Mouse (Mus musculus) hindbrain, embryonic 10.5 days (tissue): ENCODE measurements around the gene Tbc1d9b. TPM values are rescaled to one million over a fixed set of nuclear protein-coding genes. Genes with fewer than 3 reads are reported as not detected.

ENCODE experiments used
- polyA plus RNA-seq: library from polyadenylated mRNA; unstranded; fragments of >200 nt; fragmentation: Nextera tagmentation; extraction: Ambion mirVana; gene quantifications from 2 replicates; pipeline ENCODE4 v1.2.1, GENCODE M21; 2016

Gene Tbc1d9b
- polyA plus RNA-seq, 1 experiment from 2014 or later: 39.3 TPM

Other genes starting within 250 kb of the Tbc1d9b start
- gene Rasgef1c, start 229.6 kb upstream of the Tbc1d9b start, polyA plus RNA-seq: 1.5 and 3.7 TPM in 2 replicates
- 59.1 and 62.4 TPM in 2 replicates for gene Rnf130, start 106.0 kb upstream of the Tbc1d9b start, polyA plus RNA-seq
- 23.1 and 26.1 TPM in 2 replicates for gene Mrnip, start 43.0 kb downstream of the Tbc1d9b start, polyA plus RNA-seq
- gene Sqstm1, start 79.4 kb downstream of the Tbc1d9b start, polyA plus RNA-seq: 147 and 210 TPM in 2 replicates
- 21.5 and 29.9 TPM in 2 replicates for gene Mgat4b, start 79.5 kb downstream of the Tbc1d9b start, polyA plus RNA-seq
- 1.4 and 1.8 TPM in 2 replicates for gene Ltc4s, start 107.2 kb downstream of the Tbc1d9b start, polyA plus RNA-seq
- 4.7 and 5.9 TPM in 2 replicates for gene Maml1, start 160.9 kb downstream of the Tbc1d9b start, polyA plus RNA-seq
- 242 and 331 TPM in 2 replicates for gene Canx, start 194.3 kb downstream of the Tbc1d9b start, polyA plus RNA-seq
- gene Cby3, start 223.1 kb downstream of the Tbc1d9b start, polyA plus RNA-seq: 0.24 TPM in 1 of 2 replicates, not detected in the other
- 502 and 622 TPM in 2 replicates for gene Hnrnph1, start 245.6 kb downstream of the Tbc1d9b start, polyA plus RNA-seq